Mouse (Mus musculus): ENCODE data around the gene 1700006A11Rik.
"Not testable (repeated sequence)": the region's sequence is repeated elsewhere in the genome, so short reads cannot be mapped to it uniquely, and the experiment has no call there.

The 1700006A11Rik gene

GRCm38 (mm10) chr3:124425940-124426339, at the start of gene 1700006A11Rik:
TSS of gene 1700006A11Rik (minus strand) at chr3:124426040.
- no peak for DNase-seq

- DNase-seq = not testable (repeated sequence)
Observed at GRCm38 (mm10) chr3:124474291-124474690, 48.5 kb upstream of the 1700006A11Rik start.

- no peak for DNase-seq
Observed at GRCm38 (mm10) chr3:124466102-124466730, 40.4 kb upstream of the 1700006A11Rik start.

- no peak for DNase-seq
Observed at GRCm38 (mm10) chr3:124392201-124392600, 33.6 kb downstream of the 1700006A11Rik start.

- no peak for DNase-seq
Observed at GRCm38 (mm10) chr3:124390101-124390500, 35.7 kb downstream of the 1700006A11Rik start.

GRCm38 (mm10) chr3:124389650-124390049, 36.2 kb downstream of the 1700006A11Rik start:
- DNase-seq = no peak

GRCm38 (mm10) chr3:124385377-124385776, 40.5 kb downstream of the 1700006A11Rik start:
- not testable (repeated sequence) for DNase-seq

GRCm38 (mm10) chr3:124372031-124372430, 53.8 kb downstream of the 1700006A11Rik start:
- no peak for DNase-seq

GRCm38 (mm10) chr3:124357533-124357932, 68.3 kb downstream of the 1700006A11Rik start:
- DNase-seq = no peak
